Mouse (Mus musculus) kidney, embryonic 16.5 days (tissue): ENCODE measurements around the gene Lmod2. TPM values are rescaled to one million over a fixed set of nuclear protein-coding genes. Genes with fewer than 3 reads are reported as not detected.

ENCODE experiments used
- ATAC-seq: fragments of 200-750 bp; cut with Nextera tagmentation; 2 replicates; pipeline ENCODE4 v1.8.0; 2017; ENCODE audit warnings: moderate TSS enrichment; ENCODE audit not compliant: low FRiP score, low TSS enrichment
- H3K27ac ChIP-seq: fragments of 300-500 bp; sonication (generic); 2 replicates; pipeline ENCODE4 v1.5.1; 2014; ENCODE audit warnings: low read length
- H3K27me3 ChIP-seq: fragments of 300-500 bp; sonication (generic); 2 replicates; pipeline ENCODE4 v1.6.1; 2014; ENCODE audit warnings: low read length, control low read depth, mixed read lengths; ENCODE audit not compliant: insufficient read depth
- H3K36me3 ChIP-seq: fragments of 300-500 bp; sonication (generic); 2 replicates; pipeline ENCODE4 v1.6.1; 2014; ENCODE audit warnings: low read length, control low read depth, mixed read lengths; ENCODE audit not compliant: insufficient read depth
- H3K4me1 ChIP-seq: fragments of 300-500 bp; sonication (generic); 2 replicates; pipeline ENCODE4 v1.6.1; 2014; ENCODE audit warnings: low read length, control low read depth, mixed read lengths; ENCODE audit not compliant: insufficient read depth
- H3K4me2 ChIP-seq: fragments of 300-500 bp; sonication (generic); replicated peaks from 2 replicates; pipeline ENCODE4 v1.6.1; 2014; ENCODE audit warnings: low read depth, low read length
- H3K4me3 ChIP-seq: fragments of 300-500 bp; sonication (generic); 2 replicates; pipeline ENCODE4 v1.5.1; 2014; ENCODE audit warnings: mild to moderate bottlenecking, low read length
- H3K9ac ChIP-seq: fragments of 300-500 bp; sonication (generic); replicated peaks from 2 replicates; pipeline ENCODE4 v1.6.1; 2014; ENCODE audit warnings: low read length
- H3K9me3 ChIP-seq: fragments of 300-500 bp; sonication (generic); 2 replicates; pipeline ENCODE4 v1.6.1; 2016; ENCODE audit warnings: low read length, control low read depth
- WGBS: fragments of 180-500 bp; shearing (Covaris S2); extraction: QIAGEN DNeasy Blood & Tissue Kit; methylation state at CpG from one replicate; pipeline ENCODE4 v1.1.7; 2014; 5-methylcytosine and 5-hydroxymethylcytosine counted together
- polyA plus RNA-seq: library from polyadenylated mRNA; unstranded; fragments of >200 nt; fragmentation: Nextera tagmentation; extraction: Ambion mirVana; gene quantifications from 2 replicates; pipeline ENCODE4 v1.2.1, GENCODE M21; 2015

Lmod2 gene
- polyA plus RNA-seq, 1 experiment from 2014 or later: 0.32 TPM

DNA sequence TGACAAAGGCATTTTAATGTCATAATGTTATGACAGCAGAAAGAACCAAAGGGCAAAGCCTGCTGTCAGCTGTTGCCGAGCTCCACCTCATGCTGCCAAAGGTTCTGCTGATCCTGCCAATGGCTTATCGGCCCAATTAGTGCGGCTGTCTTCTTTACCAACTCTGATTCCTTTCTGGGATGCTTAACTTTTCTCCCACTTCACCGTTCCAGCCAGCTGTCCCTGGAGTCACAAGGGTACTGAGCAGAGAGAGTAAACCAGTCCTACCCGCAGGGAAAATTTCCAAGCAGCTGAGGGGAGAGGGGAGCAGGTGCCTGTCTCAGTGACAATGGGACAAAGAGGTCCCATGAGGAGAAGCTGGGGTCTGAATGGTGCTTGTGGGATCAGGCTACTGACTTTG is 2.1 kb downstream of the Lmod2 start:
- H3K9me3 ChIP-seq: no peaks in the 10 kb centered on the region; the same call in 1 of the 2 replicates
- 96% methylated on average over 5 of the region's 5 CpGs for WGBS
- H3K27me3 ChIP-seq: no peaks in the 10 kb centered on the region
- H3K4me1 ChIP-seq: peaks cover 8% of the 10 kb centered on the region; the same call in 1 of the 2 replicates
- H3K36me3 ChIP-seq: no peaks in the 10 kb centered on the region
- H3K4me3 ChIP-seq: no peak overlapping the region
- no peak overlapping the region for H3K4me2 ChIP-seq
- no peak overlapping the region for H3K27ac ChIP-seq
- ATAC-seq: no peak
- H3K9ac ChIP-seq: no peak overlapping the region

DNA sequence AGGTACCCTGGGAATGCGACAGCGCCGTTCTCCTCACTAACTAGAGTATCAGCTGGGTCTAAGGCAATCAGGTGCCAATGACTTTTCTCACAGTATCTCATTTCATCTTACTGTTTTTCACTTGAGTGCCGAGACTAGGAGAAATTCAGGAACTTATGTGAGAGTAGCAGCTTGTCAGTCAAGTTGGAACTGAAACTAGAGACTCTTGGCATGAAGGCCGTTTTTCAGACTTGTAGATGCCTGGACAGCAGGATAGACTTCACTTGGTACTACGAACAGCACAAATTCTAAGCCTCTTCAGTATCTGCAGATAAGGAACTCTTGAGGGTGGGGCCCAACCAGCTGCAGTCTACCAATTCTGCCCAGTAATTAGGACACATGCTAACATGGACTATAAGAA is 2.6 kb downstream of the Lmod2 start:
- 79% methylated on average over 6 of the region's 6 CpGs for WGBS
- peaks cover 8% of the 10 kb centered on the region; the same call in 1 of the 2 replicates for H3K4me1 ChIP-seq
- no peaks in the 10 kb centered on the region; the same call in 1 of the 2 replicates for H3K9me3 ChIP-seq
- no peaks in the 10 kb centered on the region for H3K27me3 ChIP-seq
- ATAC-seq: no peak
- no peak overlapping the region for H3K4me2 ChIP-seq
- H3K36me3 ChIP-seq: no peaks in the 10 kb centered on the region
- H3K4me3 ChIP-seq: no peak overlapping the region
- H3K9ac ChIP-seq: no peak overlapping the region
- no peak overlapping the region for H3K27ac ChIP-seq

DNA sequence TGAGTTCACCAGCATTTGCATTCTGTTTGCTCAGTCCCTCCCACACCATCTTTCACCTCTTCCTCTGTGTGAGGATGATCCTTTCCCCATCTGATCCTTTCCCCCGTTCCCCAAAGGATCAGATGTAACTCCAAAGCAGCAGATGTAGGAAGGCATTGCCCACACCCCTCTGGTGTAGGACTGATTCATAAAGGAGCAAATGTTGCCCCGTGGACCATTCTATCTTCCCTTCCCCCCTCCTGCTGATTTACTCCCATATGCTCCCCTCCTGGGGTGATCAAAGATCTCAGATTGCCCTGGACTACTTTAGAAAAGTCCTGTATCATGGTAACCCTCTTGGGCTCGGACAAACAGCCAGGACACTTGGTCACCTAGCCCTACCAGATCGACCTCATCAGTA is 3.2 kb downstream of the Lmod2 start:
- Histone ChIP-seq H3K27ac (no peak overlapping the region), H3K4me3 (no peak overlapping the region), H3K9ac (no peak overlapping the region), H3K4me1 (peaks cover 8% of the 10 kb centered on the region; the same call in 1 of the 2 replicates), H3K9me3 (no peaks in the 10 kb centered on the region; the same call in 1 of the 2 replicates), H3K36me3 (no peaks in the 10 kb centered on the region), H3K4me2 (no peak overlapping the region), H3K27me3 (no peaks in the 10 kb centered on the region)
- ATAC-seq: no peak
- 49% methylated on average over 4 of the region's 4 CpGs for WGBS

DNA sequence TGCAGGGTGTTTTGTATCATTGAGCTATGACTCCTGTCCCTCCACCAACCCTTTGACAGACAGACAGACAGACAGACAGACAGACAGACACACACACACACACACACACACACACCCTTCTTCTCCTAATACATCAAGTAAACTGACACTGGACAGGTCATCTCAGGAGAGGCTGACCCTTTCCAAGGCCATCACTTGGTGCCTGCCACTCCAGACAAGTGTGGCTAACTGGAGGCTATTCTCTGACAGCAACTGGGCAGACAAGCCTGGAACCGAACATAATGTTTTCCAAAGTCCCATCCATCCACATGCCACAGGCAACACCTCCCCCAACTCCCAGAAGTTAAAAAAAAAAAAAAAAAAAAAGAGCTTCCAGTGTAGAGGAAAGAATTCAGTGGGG is 4.1 kb downstream of the Lmod2 start:
- Histone ChIP-seq H3K36me3 (no peaks in the 10 kb centered on the region), H3K9me3 (no peaks in the 10 kb centered on the region; the same call in 1 of the 2 replicates), H3K4me2 (no peak overlapping the region), H3K27ac (no peak overlapping the region), H3K27me3 (no peaks in the 10 kb centered on the region), H3K4me3 (no peak overlapping the region), H3K9ac (no peak overlapping the region), H3K4me1 (peaks cover 8% of the 10 kb centered on the region; the same call in 1 of the 2 replicates)
- no peak for ATAC-seq
- 15% methylated on average over 1 of the region's 1 CpGs for WGBS

DNA sequence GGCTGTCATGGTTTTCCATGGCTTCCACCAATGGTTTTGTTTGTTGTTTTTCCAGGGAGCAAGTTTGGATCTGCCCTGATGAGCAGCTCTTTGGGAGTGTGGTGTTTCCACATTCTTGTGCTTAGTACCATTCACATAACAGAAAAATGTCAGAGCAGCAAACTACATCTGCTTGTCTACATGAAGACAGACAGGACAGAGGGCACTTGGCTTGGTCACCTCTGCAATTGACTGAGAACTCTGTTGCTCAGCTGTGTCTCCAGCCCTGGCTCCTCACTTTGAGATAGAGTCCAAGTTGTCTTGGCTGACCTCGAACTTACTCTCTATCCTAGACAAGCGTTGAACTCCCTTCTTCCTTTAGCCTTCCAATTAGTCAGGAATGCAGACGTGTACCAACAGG is 4.8 kb downstream of the Lmod2 start:
- H3K9me3 ChIP-seq: no peaks in the 10 kb centered on the region; the same call in 1 of the 2 replicates
- H3K9ac ChIP-seq: no peak overlapping the region
- WGBS: 71% methylated on average over 3 of the region's 3 CpGs
- H3K27ac ChIP-seq: no peak overlapping the region
- no peak overlapping the region for H3K4me2 ChIP-seq
- peaks cover 8% of the 10 kb centered on the region; the same call in 1 of the 2 replicates for H3K4me1 ChIP-seq
- H3K4me3 ChIP-seq: no peak overlapping the region
- no peak for ATAC-seq
- no peaks in the 10 kb centered on the region for H3K36me3 ChIP-seq
- H3K27me3 ChIP-seq: no peaks in the 10 kb centered on the region

DNA sequence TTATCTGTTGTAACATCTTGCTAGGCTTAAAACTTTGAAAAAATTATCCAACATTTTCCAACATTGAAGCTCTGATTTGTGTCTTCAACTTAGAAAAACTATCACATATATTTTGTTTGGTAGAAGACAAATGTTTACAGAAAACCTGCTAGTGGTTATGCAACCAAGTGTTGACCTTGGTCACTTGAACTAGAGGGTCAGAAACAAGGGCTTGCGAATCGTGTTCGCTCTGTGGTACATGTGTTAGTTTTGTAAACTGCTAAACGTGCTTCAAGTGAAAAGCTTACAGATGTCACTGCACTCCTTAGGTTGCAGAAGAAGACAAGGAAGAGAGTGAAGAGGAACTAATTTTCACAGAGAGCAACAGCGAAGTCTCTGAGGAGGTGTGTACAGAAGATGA is 5.4 kb downstream of the Lmod2 start:
- Histone ChIP-seq H3K27me3 (no peaks in the 10 kb centered on the region), H3K27ac (no peak overlapping the region), H3K36me3 (no peaks in the 10 kb centered on the region), H3K4me3 (no peak overlapping the region), H3K4me1 (peaks cover 8% of the 10 kb centered on the region; the same call in 1 of the 2 replicates), H3K9me3 (no peaks in the 10 kb centered on the region; the same call in 1 of the 2 replicates), H3K9ac (no peak overlapping the region), H3K4me2 (no peak overlapping the region)
- WGBS: 83% methylated on average over 5 of the region's 5 CpGs
- ATAC-seq: no peak

DNA sequence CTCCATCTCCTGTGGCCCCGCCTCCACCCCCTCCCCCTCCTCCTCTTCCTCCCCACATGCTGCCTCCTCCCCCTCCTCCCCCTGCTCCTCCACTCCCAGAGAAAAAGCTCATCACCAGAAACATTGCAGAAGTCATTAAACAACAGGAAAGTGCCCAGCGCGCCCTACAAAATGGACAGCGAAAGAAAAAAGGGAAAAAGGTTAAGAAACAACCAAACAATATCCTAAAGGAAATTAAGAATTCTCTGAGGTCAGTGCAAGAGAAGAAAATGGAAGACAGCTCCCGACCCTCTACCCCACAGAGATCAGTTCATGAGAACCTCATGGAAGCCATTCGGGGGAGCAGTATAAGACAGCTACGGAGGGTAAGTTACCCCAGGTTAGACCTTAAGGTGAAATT is 6.7 kb downstream of the Lmod2 start:
- Histone ChIP-seq H3K4me3 (no peak overlapping the region), H3K9ac (no peak overlapping the region), H3K36me3 (no peaks in the 10 kb centered on the region), H3K4me2 (no peak overlapping the region), H3K4me1 (peaks cover 8% of the 10 kb centered on the region; the same call in 1 of the 2 replicates), H3K9me3 (no peaks in the 10 kb centered on the region; the same call in 1 of the 2 replicates), H3K27ac (no peak overlapping the region), H3K27me3 (no peaks in the 10 kb centered on the region)
- ATAC-seq: no peak
- 92% methylated on average over 7 of the region's 7 CpGs for WGBS

DNA sequence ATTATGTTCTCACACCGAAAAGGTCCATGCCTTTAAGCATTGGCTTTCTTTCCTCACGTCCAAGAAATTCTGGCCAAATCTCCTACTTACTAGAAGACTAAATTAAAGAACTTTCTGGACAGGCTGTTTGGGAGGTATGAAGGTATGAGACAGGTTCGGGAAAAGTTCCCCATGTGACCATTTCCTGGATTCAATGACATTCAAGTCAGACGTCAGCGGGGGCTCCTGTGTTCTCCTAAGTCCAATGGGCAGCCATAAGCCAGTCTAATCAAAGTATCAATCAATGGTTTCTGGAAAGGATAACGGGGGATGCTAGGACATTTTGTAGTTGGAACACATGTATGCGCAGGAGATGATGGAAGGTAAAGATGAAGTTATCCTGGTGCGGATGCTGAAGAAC is 8.1 kb downstream of the Lmod2 start:
- WGBS: 93% methylated on average over 8 of the region's 8 CpGs
- Histone ChIP-seq H3K9ac (no peak overlapping the region), H3K27ac (no peak overlapping the region), H3K36me3 (no peaks in the 10 kb centered on the region), H3K4me3 (no peak overlapping the region), H3K9me3 (no peaks in the 10 kb centered on the region; the same call in 1 of the 2 replicates), H3K4me2 (no peak overlapping the region), H3K4me1 (peaks cover 7% of the 10 kb centered on the region; the same call in 1 of the 2 replicates), H3K27me3 (no peaks in the 10 kb centered on the region)
- ATAC-seq: no peak

DNA sequence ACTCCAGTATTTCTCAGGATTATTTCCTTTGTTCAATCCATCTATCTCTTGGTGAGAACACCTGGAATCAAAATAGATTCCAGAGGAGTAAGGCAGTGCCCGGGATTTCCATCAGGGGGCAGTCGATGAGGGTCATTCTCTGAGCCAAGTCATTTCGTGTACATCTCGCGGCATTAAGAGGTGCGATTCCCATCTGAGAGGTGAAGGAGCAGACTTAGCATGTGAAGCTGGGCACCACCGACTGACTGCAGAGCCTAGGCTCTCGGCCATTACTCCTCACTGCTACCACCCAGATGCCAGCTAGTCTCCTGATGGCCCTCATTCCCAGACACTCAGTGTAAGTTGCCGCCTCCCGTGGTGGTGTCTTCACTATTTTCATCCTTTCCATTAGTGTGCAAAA is 8.9 kb downstream of the Lmod2 start:
- no peak overlapping the region for H3K4me2 ChIP-seq
- peaks cover 2% of the 10 kb centered on the region; the same call in 1 of the 2 replicates for H3K4me1 ChIP-seq
- H3K27me3 ChIP-seq: no peaks in the 10 kb centered on the region
- no peak overlapping the region for H3K9ac ChIP-seq
- WGBS: 85% methylated on average over 10 of the region's 10 CpGs
- H3K36me3 ChIP-seq: no peaks in the 10 kb centered on the region
- H3K4me3 ChIP-seq: no peak overlapping the region
- ATAC-seq: no peak
- no peaks in the 10 kb centered on the region; the same call in 1 of the 2 replicates for H3K9me3 ChIP-seq
- H3K27ac ChIP-seq: no peak overlapping the region

DNA sequence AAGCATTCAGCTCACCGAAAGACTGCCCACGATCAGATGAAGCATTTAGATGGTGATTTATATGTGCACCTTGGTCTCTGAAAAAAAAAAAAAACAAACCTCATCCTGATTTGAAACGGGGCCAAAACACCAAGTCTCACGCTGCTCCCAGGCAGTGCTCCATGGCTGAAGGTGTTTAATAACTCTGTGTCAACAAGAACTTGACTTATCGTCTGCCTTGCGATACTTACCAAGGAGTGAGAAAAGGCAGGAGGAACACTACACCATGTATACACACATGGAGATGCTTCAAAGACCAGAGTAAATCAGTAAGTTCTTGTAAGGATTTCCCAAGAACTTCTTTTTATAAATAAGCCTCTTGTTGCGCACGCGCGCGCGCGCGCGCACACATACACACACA is 10.0 kb downstream of the Lmod2 start:
- Histone ChIP-seq H3K36me3 (no peaks in the 10 kb centered on the region), H3K27me3 (no peaks in the 10 kb centered on the region), H3K4me2 (no peak overlapping the region), H3K4me3 (no peak overlapping the region), H3K27ac (no peak overlapping the region), H3K9ac (no peak overlapping the region), H3K4me1 (no peaks in the 10 kb centered on the region; the same call in 1 of the 2 replicates), H3K9me3 (no peaks in the 10 kb centered on the region; the same call in 1 of the 2 replicates)
- WGBS: 60% methylated on average over 15 of the region's 15 CpGs
- peak; percentile 78; the same call in 1 of the 2 replicates for ATAC-seq
